Mouse (Mus musculus): ENCODE results near the gene Surf4.

DNA sequence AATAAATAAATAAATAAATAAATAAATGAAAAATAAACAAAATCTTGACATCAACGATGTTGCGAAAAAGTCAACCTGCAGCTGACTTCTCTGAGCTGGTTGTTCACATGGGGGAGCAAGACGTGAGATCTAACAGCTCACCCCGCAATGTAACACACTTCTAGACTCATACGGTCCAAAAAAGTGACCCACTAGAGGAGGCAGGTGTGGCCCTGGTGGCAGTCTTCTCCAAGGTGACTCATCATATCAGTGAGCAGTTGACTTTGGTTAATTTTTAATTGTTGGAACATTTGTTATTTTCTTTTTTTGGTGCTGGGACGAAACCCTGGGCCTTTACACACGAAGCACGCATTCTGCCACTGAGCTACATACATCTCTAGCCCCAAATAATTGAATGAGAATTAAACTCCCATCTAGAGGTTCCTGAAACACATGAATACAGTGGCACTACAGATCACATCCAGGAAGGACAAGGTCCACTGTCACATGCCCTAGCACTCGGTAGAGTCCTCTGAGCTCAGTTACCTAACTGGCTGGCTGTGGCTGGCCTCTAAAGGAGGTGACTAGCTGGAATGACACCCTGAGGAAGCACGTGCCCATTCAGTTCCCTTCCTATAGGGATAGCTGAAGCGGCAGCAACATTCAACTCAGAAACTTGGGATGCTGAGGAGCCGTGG, 23.2 kb upstream of the Surf4 start:
- TF ChIP-seq POLR2A (IDR thresholded peaks at IDR 0.05; ENCODE audit: borderline replicate concordance, control insufficient read depth, low read depth, low read length) (no peak), CTCF (IDR thresholded peaks at IDR 0.05; ENCODE audit: control insufficient read depth, insufficient read depth, low read length) (no peak)

Measured in bone marrow, adult 2 months (tissue).